Mouse (Mus musculus) myocyte (in vitro differentiated cells): ENCODE data around the gene Cldn15.

Experiments used
- MAX ChIP-seq: IDR thresholded peaks from one replicate; pipeline ENCODE4 v1.6.1; 2011; ENCODE audit warnings: low read depth, mild to moderate bottlenecking, control low read depth
- MYOG ChIP-seq, 3 experiments: IDR thresholded peaks; one replicate each; pipeline ENCODE4 v1.6.1; 2011; ENCODE audit warnings: control low read depth in 2 of 3, low read depth in 2 of 3, mild to moderate bottlenecking in 2 of 3; ENCODE audit not compliant: insufficient read length in 2 of 3, control insufficient read depth in 1 of 3, insufficient read depth in 1 of 3
- POLR2A ChIP-seq: IDR thresholded peaks from one replicate; pipeline ENCODE4 v1.6.1; 2011; ENCODE audit warnings: low read depth, mild to moderate bottlenecking, control low read depth, moderate library complexity; ENCODE audit not compliant: insufficient read length
- POLR2AphosphoS2 ChIP-seq: IDR thresholded peaks from one replicate; pipeline ENCODE4 v1.6.1; 2011; ENCODE audit warnings: low read depth, control low read depth; ENCODE audit not compliant: insufficient read length
- SRF ChIP-seq: IDR thresholded peaks from one replicate; pipeline ENCODE4 v1.6.1; 2011; ENCODE audit warnings: low read depth; ENCODE audit not compliant: control insufficient read depth, insufficient read length
- USF1 ChIP-seq: IDR thresholded peaks from one replicate; pipeline ENCODE4 v1.6.1; 2011; ENCODE audit warnings: low read depth, mild to moderate bottlenecking, control low read depth, moderate library complexity

DNA sequence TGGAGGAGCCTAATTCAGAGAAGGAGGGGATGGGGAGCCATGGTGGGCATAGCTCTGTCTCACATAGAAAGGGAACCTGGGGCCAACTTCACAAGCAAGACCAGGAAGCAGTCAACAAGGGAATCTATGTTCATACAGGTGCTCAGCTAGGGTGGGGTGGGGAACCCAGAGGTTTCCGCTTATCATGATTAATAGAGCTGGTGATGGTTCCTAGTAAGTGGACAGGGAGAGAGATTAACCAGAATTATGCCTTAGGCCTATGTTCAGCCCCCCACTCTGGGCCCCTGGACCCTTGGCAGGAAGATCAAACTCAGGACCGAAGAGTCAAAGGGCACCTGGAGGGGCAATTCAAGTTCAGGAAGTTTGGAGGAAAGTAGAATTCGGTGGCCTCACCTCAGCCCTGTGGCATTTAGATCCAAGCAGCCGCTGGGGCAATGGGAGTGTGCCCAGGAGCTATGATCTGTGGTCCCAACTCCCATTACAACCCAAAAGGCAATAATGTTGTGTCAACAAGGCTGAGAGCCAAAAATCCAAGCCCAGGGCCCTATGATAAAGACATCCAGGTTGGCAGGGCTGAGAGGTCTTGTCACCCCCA lies 542 bp downstream of the Cldn15 start:
- TF ChIP-seq SRF (no peak), MYOG (IDR thresholded peaks at IDR 0.05; ENCODE audit: control insufficient read depth in 1 of 3, insufficient read depth in 1 of 3, insufficient read length in 2 of 3, low read depth in 2 of 3) (no peak), USF1 (no peak), POLR2AphosphoS2 (peak; percentile 15), MAX (no peak), POLR2A (no peak)
